9 mouse cellular contexts compared by ENCODE assay signal in the genomic region with DNA sequence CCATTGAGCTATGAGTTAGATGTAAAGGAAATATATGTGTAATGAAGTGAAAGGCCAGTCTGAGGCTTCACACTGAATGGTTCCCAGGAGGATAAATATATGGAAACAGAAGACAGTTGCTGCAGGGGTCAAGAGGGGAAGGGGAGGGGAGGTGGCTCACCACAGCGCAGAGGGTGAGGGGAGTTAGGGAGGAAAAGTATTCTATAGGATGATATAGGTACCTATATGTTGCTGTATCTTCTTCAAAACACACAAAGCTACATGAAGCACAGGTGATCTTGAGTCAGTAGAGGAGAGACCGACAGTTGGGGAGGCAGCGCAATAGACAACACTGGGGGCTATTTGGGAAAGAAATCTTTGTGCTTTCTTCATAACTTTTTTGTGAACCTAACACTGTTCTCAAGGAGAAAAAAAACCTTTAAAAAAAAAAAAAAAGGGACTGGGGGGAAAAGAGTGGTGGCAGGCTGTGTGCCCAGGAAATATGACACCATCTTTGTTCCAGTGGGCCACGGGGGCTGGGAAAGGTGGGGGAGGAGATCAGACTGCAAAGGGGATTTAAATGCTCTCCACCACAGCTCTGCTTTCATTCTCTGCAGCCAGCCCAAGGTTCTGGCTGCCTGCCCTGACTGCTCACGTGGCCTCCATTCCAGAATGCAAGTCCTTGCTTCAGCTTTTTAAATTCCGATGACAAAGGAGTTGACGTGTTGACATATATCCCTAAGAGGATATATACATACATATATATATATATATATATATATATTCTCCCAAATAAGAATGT.
DNase-seq lines count a peak whose midpoint lies in the region; ATAC-seq and TF ChIP-seq lines count a peak whose summit lies in the region.
"Had no signal": no experiment of that assay in that cellular context is flagged by ENCODE, and none has a peak within 500 bp of the region (broad histone marks: within the 10 kb centered on the region; RNA-seq: fewer than 3 reads in every experiment).

No protein-coding gene starts in this region.

- H3K9me3 ChIP-seq in heart, embryonic 11.5 days (replicated peaks; ENCODE audit: control insufficient read depth, low read length): no peaks in the 10 kb centered on the region
- no peaks in the 10 kb centered on the region for H3K9me3 ChIP-seq in kidney, embryonic 14.5 days (ENCODE audit: control insufficient read depth, low read length)
- H3K9me3 ChIP-seq in lung, postnatal 0 days (ENCODE audit: low read length): no peaks in the 10 kb centered on the region
- H3K9me3 ChIP-seq: liver, embryonic 15.5 days had no signal

- H3K4me3 ChIP-seq in heart, embryonic 11.5 days (ENCODE audit: low read depth, low read length): no peak overlapping the region
- no peak overlapping the region for H3K4me3 ChIP-seq in kidney, embryonic 14.5 days (ENCODE audit: low read length)
- H3K4me3 ChIP-seq in lung, postnatal 0 days (ENCODE audit: low read depth, low read length): no peak overlapping the region
- H3K4me3 ChIP-seq: liver, embryonic 15.5 days had no signal

- no peaks in the 10 kb centered on the region for H3K27me3 ChIP-seq in heart, embryonic 11.5 days (ENCODE audit: control insufficient read depth, insufficient read depth, low read length)
- H3K27me3 ChIP-seq in kidney, embryonic 14.5 days (ENCODE audit: control insufficient read depth, insufficient read depth, low read length): no peaks in the 10 kb centered on the region
- H3K27me3 ChIP-seq in lung, postnatal 0 days (replicated peaks; ENCODE audit: insufficient read depth, low read length): no peaks in the 10 kb centered on the region
- H3K27me3 ChIP-seq: liver, embryonic 15.5 days had no signal

- H3K36me3 ChIP-seq in heart, embryonic 11.5 days (ENCODE audit: control insufficient read depth, insufficient read depth, low read length): no peaks in the 10 kb centered on the region
- no peaks in the 10 kb centered on the region for H3K36me3 ChIP-seq in kidney, embryonic 14.5 days (ENCODE audit: control insufficient read depth, insufficient read depth, low read length)
- no peaks in the 10 kb centered on the region for H3K36me3 ChIP-seq in lung, postnatal 0 days (ENCODE audit: insufficient read depth, low read length)
- H3K36me3 ChIP-seq: liver, embryonic 15.5 days had no signal

- peak; percentile 57 for DNase-seq in gastrocnemius, postnatal 10 days
- no peak for DNase-seq in gastrocnemius, adult 8-10 months (ENCODE audit: low spot score in 2 of 2)
- DNase-seq in embryo, embryonic 9.5 days (ENCODE audit: extremely low spot score): peak; percentile 55
- DNase-seq in lung, postnatal 0 days (ENCODE audit: low spot score): peak; percentile 64
- DNase-seq in retina, postnatal 1 day: peak; percentile 42
- DNase-seq in urinary bladder, adult 2 months (ENCODE audit: low spot score): no peak

- H3K9ac ChIP-seq in heart, embryonic 11.5 days (ENCODE audit: low read depth, low read length): no peak overlapping the region
- H3K9ac ChIP-seq in kidney, embryonic 14.5 days (ENCODE audit: low read depth, low read length): no peak overlapping the region
- H3K9ac ChIP-seq in lung, postnatal 0 days (replicated peaks; ENCODE audit: low read depth): no peak overlapping the region
- H3K9ac ChIP-seq: liver, embryonic 15.5 days had no signal

- H3K27ac ChIP-seq in heart, embryonic 11.5 days (ENCODE audit: low read depth, low read length): peak overlapping the region; percentile 10; the same call in 1 of the 2 replicates
- H3K27ac ChIP-seq in kidney, embryonic 14.5 days (ENCODE audit: low read depth, low read length): no peak overlapping the region
- H3K27ac ChIP-seq in lung, postnatal 0 days (ENCODE audit: low read length): no peak overlapping the region
- H3K27ac ChIP-seq: liver, embryonic 15.5 days had no signal

- no peak for TF ChIP-seq EP300 in lung, postnatal 0 days (IDR thresholded peaks at IDR 0.05)

- H3K4me1 ChIP-seq in heart, embryonic 11.5 days (ENCODE audit: control insufficient read depth, insufficient read depth, low read length): peaks cover 16% of the 10 kb centered on the region
- peaks cover 10% of the 10 kb centered on the region for H3K4me1 ChIP-seq in kidney, embryonic 14.5 days (ENCODE audit: control insufficient read depth, insufficient read depth, low read length)
- no peaks in the 10 kb centered on the region; the same call in 1 of the 2 replicates for H3K4me1 ChIP-seq in lung, postnatal 0 days (ENCODE audit: insufficient read depth, low read depth, low read length)
- H3K4me1 ChIP-seq: liver, embryonic 15.5 days had no signal

- TF ChIP-seq CTCF in lung, postnatal 0 days (IDR thresholded peaks at IDR 0.05): no peak

- H3K4me2 ChIP-seq in heart, embryonic 11.5 days: 0 out of 2 replicates have a peak overlapping the region, but pooled peaks have one; percentile 16
- no peak overlapping the region for H3K4me2 ChIP-seq in kidney, embryonic 14.5 days (replicated peaks; ENCODE audit: low read depth, low read length)
- H3K4me2 ChIP-seq in lung, postnatal 0 days (replicated peaks; ENCODE audit: low read depth, low read length): no peak overlapping the region; the same call in 1 of the 2 replicates
- H3K4me2 ChIP-seq: liver, embryonic 15.5 days had no signal

- 34% methylated on average over 7 of the region's 7 CpGs for WGBS in heart, embryonic 11.5 days (ENCODE audit: insufficient replicate concordance)
- WGBS in kidney, embryonic 14.5 days: 27% methylated on average over 7 of the region's 7 CpGs
- 26% methylated on average over 7 of the region's 7 CpGs for WGBS in lung, postnatal 0 days

- peak; percentile 78 for ATAC-seq in heart, embryonic 11.5 days (replicated peaks; ENCODE audit: insufficient number of reproducible peaks, low FRiP score, low TSS enrichment)
- ATAC-seq in kidney, embryonic 14.5 days (ENCODE audit: low FRiP score, low TSS enrichment): peak; percentile 93
- peak; percentile 59 for ATAC-seq in lung, postnatal 0 days

Comparison
In these comparisons a context has a peak if more than half of its experiments do, and no peak if none do; other contexts are left out.
1. DNase-seq: peak in gastrocnemius, postnatal 10 days (single experiment), embryo, embryonic 9.5 days (single experiment), lung, postnatal 0 days (single experiment) and retina, postnatal 1 day (single experiment); none in gastrocnemius, adult 8-10 months (0 of 2) and urinary bladder, adult 2 months (single experiment).
2. Peak in every context shown above with its lines, with median percentiles within 50 percentile points of each other: ATAC-seq.